Mouse (Mus musculus): Measurements from ENCODE around the gene 3110082I17Rik.

The 3110082I17Rik gene

GRCm38 (mm10) chr5:139460384-139461067, at the start of gene 3110082I17Rik:
3110082I17Rik (minus strand) TSS chr5:139460527.
- ATAC-seq (ENCODE audit: insufficient number of reproducible peaks, low FRiP score, low TSS enrichment), result peak; percentile 99

GRCm38 (mm10) chr5:139506207-139506606, 45.9 kb upstream of the 3110082I17Rik start:
- ATAC-seq (ENCODE audit: insufficient number of reproducible peaks, low FRiP score, low TSS enrichment), result no peak

- ATAC-seq (ENCODE audit: insufficient number of reproducible peaks, low FRiP score, low TSS enrichment), result peak; percentile 74; the same call in 1 of the 2 replicates
Observed at GRCm38 (mm10) chr5:139505073-139505606, 44.8 kb upstream of the 3110082I17Rik start.

- ATAC-seq (ENCODE audit: insufficient number of reproducible peaks, low FRiP score, low TSS enrichment), result no peak
Observed at GRCm38 (mm10) chr5:139502281-139502680, 42.0 kb upstream of the 3110082I17Rik start.

- no peak for ATAC-seq (ENCODE audit: insufficient number of reproducible peaks, low FRiP score, low TSS enrichment)
Observed at GRCm38 (mm10) chr5:139498791-139499190, 38.5 kb upstream of the 3110082I17Rik start.

- ATAC-seq (ENCODE audit: insufficient number of reproducible peaks, low FRiP score, low TSS enrichment), result no peak
Observed at GRCm38 (mm10) chr5:139496939-139497338, 36.6 kb upstream of the 3110082I17Rik start.

GRCm38 (mm10) chr5:139495019-139495669, 34.8 kb upstream of the 3110082I17Rik start:
- no peak for ATAC-seq (ENCODE audit: insufficient number of reproducible peaks, low FRiP score, low TSS enrichment)

GRCm38 (mm10) chr5:139493690-139494089, 33.4 kb upstream of the 3110082I17Rik start:
- no peak for ATAC-seq (ENCODE audit: insufficient number of reproducible peaks, low FRiP score, low TSS enrichment)

GRCm38 (mm10) chr5:139491348-139491747, 31.0 kb upstream of the 3110082I17Rik start:
- no peak for ATAC-seq (ENCODE audit: insufficient number of reproducible peaks, low FRiP score, low TSS enrichment)

- no peak for ATAC-seq (ENCODE audit: insufficient number of reproducible peaks, low FRiP score, low TSS enrichment)
Observed at GRCm38 (mm10) chr5:139490131-139490530, 29.8 kb upstream of the 3110082I17Rik start.

GRCm38 (mm10) chr5:139484185-139484814, 24.0 kb upstream of the 3110082I17Rik start, which contains the start of gene Zfand2a:
Zfand2a (minus strand) TSS chr5:139484549.
- ATAC-seq (ENCODE audit: insufficient number of reproducible peaks, low FRiP score, low TSS enrichment), result peak; percentile 97

GRCm38 (mm10) chr5:139483171-139483848, 23.0 kb upstream of the 3110082I17Rik start:
- ATAC-seq (ENCODE audit: insufficient number of reproducible peaks, low FRiP score, low TSS enrichment), result no peak

- no peak for ATAC-seq (ENCODE audit: insufficient number of reproducible peaks, low FRiP score, low TSS enrichment)
Observed at GRCm38 (mm10) chr5:139480406-139480805, 20.1 kb upstream of the 3110082I17Rik start.

- ATAC-seq (ENCODE audit: insufficient number of reproducible peaks, low FRiP score, low TSS enrichment), result no peak
Observed at GRCm38 (mm10) chr5:139479088-139479487, 18.8 kb upstream of the 3110082I17Rik start.

- no peak for ATAC-seq (ENCODE audit: insufficient number of reproducible peaks, low FRiP score, low TSS enrichment)
Observed at GRCm38 (mm10) chr5:139474741-139475140, 14.4 kb upstream of the 3110082I17Rik start.

GRCm38 (mm10) chr5:139467998-139468397, 7.7 kb upstream of the 3110082I17Rik start:
- ATAC-seq (ENCODE audit: insufficient number of reproducible peaks, low FRiP score, low TSS enrichment), result no peak; the same call in 1 of the 2 replicates

- ATAC-seq (ENCODE audit: insufficient number of reproducible peaks, low FRiP score, low TSS enrichment), result no peak
Observed at GRCm38 (mm10) chr5:139466801-139467200, 6.5 kb upstream of the 3110082I17Rik start.

- ATAC-seq (ENCODE audit: insufficient number of reproducible peaks, low FRiP score, low TSS enrichment), result no peak
Observed at GRCm38 (mm10) chr5:139466373-139466772, 6.0 kb upstream of the 3110082I17Rik start.

GRCm38 (mm10) chr5:139464874-139465273, 4.5 kb upstream of the 3110082I17Rik start:
- ATAC-seq (ENCODE audit: insufficient number of reproducible peaks, low FRiP score, low TSS enrichment), result no peak

- no peak for ATAC-seq (ENCODE audit: insufficient number of reproducible peaks, low FRiP score, low TSS enrichment)
Observed at GRCm38 (mm10) chr5:139459938-139460337, 389 bp downstream of the 3110082I17Rik start.
